Mouse (Mus musculus) ES-Bruce4 (cell line): ENCODE data around the gene 4930578G10Rik. TPM values are rescaled to one million over a fixed set of nuclear protein-coding genes. Genes with fewer than 3 reads are reported as not detected.

Source experiments
- H3K27ac ChIP-seq: 2 replicates; pipeline ENCODE4 v1.5.1; 2012; ENCODE audit warnings: low read length, inconsistent platforms; ENCODE audit not compliant: insufficient read depth
- H3K27me3 ChIP-seq: 2 replicates; pipeline ENCODE4 v1.6.1; 2012; ENCODE audit warnings: mild to moderate bottlenecking, low read length, inconsistent platforms; ENCODE audit not compliant: control insufficient read depth, poor library complexity, insufficient read depth, severe bottlenecking
- H3K36me3 ChIP-seq: 2 replicates; pipeline ENCODE4 v1.6.1; 2012; ENCODE audit warnings: inconsistent platforms, mild to moderate bottlenecking, low read length, moderate library complexity; ENCODE audit not compliant: control insufficient read depth, poor library complexity, insufficient read depth, severe bottlenecking
- H3K4me1 ChIP-seq: one replicate; pipeline ENCODE4 v1.8.1; 2011; ENCODE audit warnings: low read length; ENCODE audit not compliant: control insufficient read depth, insufficient read depth
- H3K4me3 ChIP-seq: 2 replicates; pipeline ENCODE4 v1.5.1; 2011; ENCODE audit warnings: low read depth, mild to moderate bottlenecking, low read length
- H3K9ac ChIP-seq: 2 replicates; pipeline ENCODE4 v1.6.1; 2012; ENCODE audit warnings: low read depth, mild to moderate bottlenecking, inconsistent platforms; ENCODE audit not compliant: poor library complexity, severe bottlenecking
- H3K9me3 ChIP-seq: replicated peaks from 2 replicates; pipeline ENCODE4 v1.6.1; 2012; ENCODE audit warnings: mild to moderate bottlenecking, low read length, inconsistent platforms; ENCODE audit not compliant: control insufficient read depth, poor library complexity, insufficient read depth, severe bottlenecking
- CTCF ChIP-seq: IDR thresholded peaks from one replicate; pipeline ENCODE4 v1.8.1; 2011; ENCODE audit warnings: low read depth, low read length
- EP300 ChIP-seq: IDR thresholded peaks from 2 replicates; pipeline ENCODE4 v1.6.1; 2011; ENCODE audit warnings: low read depth, low read length; ENCODE audit not compliant: insufficient read depth
- POLR2A ChIP-seq: IDR thresholded peaks from one replicate; pipeline ENCODE4 v1.8.1; 2011; ENCODE audit warnings: low read length; ENCODE audit not compliant: insufficient read depth
- polyA plus RNA-seq: library from polyadenylated mRNA; stranded (reverse); fragments of >200 nt; gene quantifications from 2 replicates; pipeline ENCODE4 v1.2.4, GENCODE M21; 2011; ENCODE audit warnings: low read depth; ENCODE audit not compliant: missing spikeins, insufficient read depth, insufficient read length

4930578G10Rik gene
- polyA plus RNA-seq, 1 experiment = 2.5 TPM

DNA sequence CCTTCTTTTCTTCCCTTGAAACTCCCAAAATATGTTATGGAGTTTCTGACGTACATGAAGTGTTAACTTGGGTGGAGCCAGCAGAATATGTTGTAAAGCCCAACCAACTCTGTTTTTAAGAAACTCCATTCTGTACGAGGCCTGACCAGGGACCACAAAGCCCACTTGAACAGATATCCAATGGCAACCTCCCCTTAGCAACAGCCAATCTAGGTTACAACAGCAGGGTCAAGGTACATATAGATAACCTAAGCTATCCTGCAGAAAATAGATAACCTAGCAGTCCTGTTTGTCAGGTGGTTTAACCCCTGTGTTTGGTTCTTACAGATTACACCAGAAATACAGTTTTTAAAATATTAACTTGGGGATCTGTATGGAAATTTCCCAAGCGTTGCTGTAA is 132.0 kb downstream of the 4930578G10Rik start:
- Histone ChIP-seq H3K9me3 (no peaks in the 10 kb centered on the region), H3K27ac (no peak overlapping the region), H3K36me3 (no peaks in the 10 kb centered on the region), H3K27me3 (no peaks in the 10 kb centered on the region), H3K9ac (no peak overlapping the region), H3K4me3 (no peak overlapping the region), H3K4me1 (no peaks in the 10 kb centered on the region)
- TF ChIP-seq EP300 (no peak), POLR2A (no peak), CTCF (no peak)

DNA sequence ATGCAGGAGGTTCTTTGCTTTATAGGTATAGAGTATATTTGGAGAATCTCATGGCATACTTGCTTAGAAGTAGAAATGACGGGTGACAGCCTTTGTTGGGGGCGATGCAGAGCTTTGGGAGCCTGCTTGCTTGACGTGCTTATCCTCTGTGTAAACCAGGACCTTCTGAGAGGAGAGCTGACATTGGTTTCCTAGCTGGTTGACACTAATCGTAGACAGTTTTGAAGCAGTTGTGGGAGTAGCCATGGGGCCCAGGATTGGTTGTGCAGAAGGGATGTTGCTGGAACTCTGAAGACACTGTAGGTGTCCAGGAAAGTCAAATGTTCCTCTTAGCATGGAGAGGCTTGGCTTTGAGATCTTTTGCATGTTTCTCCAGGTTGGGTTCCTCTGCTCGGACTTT is 132.8 kb downstream of the 4930578G10Rik start:
- Histone ChIP-seq H3K27ac (no peak overlapping the region), H3K9me3 (no peaks in the 10 kb centered on the region), H3K36me3 (no peaks in the 10 kb centered on the region), H3K4me3 (no peak overlapping the region), H3K4me1 (no peaks in the 10 kb centered on the region), H3K27me3 (no peaks in the 10 kb centered on the region), H3K9ac (no peak overlapping the region)
- TF ChIP-seq EP300 (no peak), CTCF (no peak), POLR2A (no peak)

DNA sequence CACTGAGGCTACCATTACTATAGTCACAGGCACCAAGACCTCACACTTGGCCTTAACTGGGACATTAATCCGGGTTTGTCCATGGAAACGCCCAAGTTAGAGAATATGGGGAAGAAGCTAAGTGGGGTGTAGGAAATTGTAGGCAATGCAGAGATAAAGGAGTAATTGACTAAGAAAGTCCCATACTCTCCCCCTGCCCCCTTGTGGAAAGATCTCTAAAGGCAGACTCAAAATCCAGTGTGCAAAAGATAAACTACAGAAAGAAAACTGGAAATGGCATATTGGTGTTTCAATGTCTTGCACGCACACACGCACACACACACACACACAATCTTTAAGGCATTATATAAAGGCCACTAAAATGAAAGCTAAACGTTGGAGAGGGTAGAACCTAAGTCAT is 135.4 kb downstream of the 4930578G10Rik start:
- H3K27ac ChIP-seq = no peak overlapping the region
- TF ChIP-seq EP300 = no peak
- TF ChIP-seq CTCF = no peak
- no peak for TF ChIP-seq POLR2A
- H3K36me3 ChIP-seq = no peaks in the 10 kb centered on the region
- H3K9ac ChIP-seq = no peak overlapping the region
- H3K4me3 ChIP-seq = no peak overlapping the region
- H3K27me3 ChIP-seq = no peaks in the 10 kb centered on the region
- no peaks in the 10 kb centered on the region for H3K9me3 ChIP-seq
- no peaks in the 10 kb centered on the region for H3K4me1 ChIP-seq

DNA sequence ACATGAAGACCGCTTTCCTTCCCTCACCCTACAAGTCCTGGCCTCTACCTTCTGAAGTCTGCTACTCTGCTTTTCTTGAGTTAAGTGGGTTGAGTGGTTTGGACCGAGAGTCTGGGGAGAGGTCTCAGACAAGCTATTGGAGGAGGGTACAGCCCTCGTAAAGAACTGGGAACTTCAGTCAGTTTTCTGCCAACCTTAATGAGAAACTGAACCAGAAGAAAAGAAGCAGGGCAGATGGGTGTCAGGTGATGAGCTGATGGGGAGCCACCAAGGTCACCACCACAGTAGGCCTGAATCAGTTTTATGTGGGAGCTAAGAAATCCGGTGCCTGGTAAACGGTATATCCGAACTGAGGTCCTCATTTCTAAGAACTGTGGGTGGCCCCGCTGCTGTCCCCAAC is 136.8 kb downstream of the 4930578G10Rik start:
- Histone ChIP-seq H3K27me3 (no peaks in the 10 kb centered on the region), H3K27ac (no peak overlapping the region), H3K4me1 (no peaks in the 10 kb centered on the region), H3K9ac (no peak overlapping the region), H3K36me3 (no peaks in the 10 kb centered on the region), H3K9me3 (no peaks in the 10 kb centered on the region), H3K4me3 (no peak overlapping the region)
- no peak for TF ChIP-seq POLR2A
- no peak for TF ChIP-seq EP300
- no peak for TF ChIP-seq CTCF

DNA sequence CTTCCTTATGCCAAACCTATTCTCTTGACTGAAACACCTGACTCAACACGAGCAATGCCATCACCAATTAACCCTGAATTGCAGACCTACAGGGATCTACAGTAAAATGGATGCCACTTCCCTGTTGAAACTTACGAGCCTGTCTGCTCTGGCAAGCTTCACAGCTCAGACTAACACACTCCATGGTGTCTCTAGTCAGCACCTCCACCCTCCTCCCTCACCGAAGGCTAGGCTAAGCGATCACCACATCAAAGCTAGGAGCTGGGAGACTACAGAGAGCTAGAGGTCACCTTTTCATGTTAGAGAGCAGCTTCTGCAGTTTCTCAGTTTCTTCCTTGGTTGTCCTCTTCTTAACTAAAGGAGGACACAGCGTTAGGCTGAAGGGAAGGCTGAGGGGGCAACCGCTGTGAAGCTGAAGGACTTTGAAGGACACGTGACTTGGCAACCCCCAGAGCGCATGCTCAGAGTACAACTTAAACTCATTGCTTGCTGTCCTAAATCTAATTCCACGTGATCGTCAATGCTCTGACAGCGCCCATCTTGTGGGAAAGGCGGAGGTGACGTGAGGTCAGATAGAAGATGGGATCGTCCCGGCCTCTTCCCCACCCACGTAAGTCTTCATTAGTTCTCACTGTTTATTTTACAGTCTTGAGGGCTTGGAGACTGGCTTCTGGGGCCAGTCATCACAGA is 137.5 kb downstream of the 4930578G10Rik start:
- no peak for TF ChIP-seq POLR2A
- no peak for TF ChIP-seq EP300
- TF ChIP-seq CTCF = no peak
- no peak overlapping the region for H3K9ac ChIP-seq
- H3K4me3 ChIP-seq = no peak overlapping the region
- H3K27me3 ChIP-seq = no peaks in the 10 kb centered on the region
- no peaks in the 10 kb centered on the region for H3K9me3 ChIP-seq
- H3K36me3 ChIP-seq = no peaks in the 10 kb centered on the region
- no peaks in the 10 kb centered on the region for H3K4me1 ChIP-seq
- H3K27ac ChIP-seq = no peak overlapping the region

DNA sequence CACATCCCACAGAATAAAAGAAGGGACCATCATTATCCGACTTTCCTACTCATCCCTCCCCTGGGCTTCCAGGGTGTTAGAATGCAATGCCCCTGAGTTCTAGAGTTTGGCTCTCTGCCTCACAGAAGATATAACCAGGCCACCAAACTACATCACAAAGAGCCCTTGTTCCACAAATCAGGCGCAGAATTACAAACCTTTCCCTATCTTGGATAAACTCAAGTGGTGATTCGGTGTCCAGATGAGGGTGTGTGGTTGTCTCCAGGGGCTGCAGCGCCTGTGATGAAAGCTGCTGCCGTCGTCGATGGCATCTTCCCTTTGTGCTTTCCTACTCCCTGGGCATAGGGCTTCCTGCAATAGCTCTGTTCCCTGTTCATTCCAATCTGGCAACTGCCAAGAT is 138.8 kb downstream of the 4930578G10Rik start, which contains the start of gene Fam205c:
Gene Fam205c, minus strand, starts transcription at position 101 of the 400 bp plus-strand sequence.
- H3K4me3 ChIP-seq = no peak within 1 kb of the TSS
- H3K27me3 ChIP-seq = no peaks in the 10 kb centered on the region
- no peaks in the 10 kb centered on the region for H3K9me3 ChIP-seq
- H3K27ac ChIP-seq = no peak within 1 kb of the TSS
- H3K4me1 ChIP-seq = no peaks in the 10 kb centered on the region
- no peak within 1 kb of the TSS for H3K9ac ChIP-seq
- TF ChIP-seq POLR2A (no peak), EP300 (no peak), CTCF (no peak)
- H3K36me3 ChIP-seq = no peaks in the 10 kb centered on the region
